Mouse (Mus musculus) bone marrow macrophage, adult 2 months (primary cell): ENCODE measurements around the gene Gm49369.

Source experiments
- CTCF ChIP-seq: IDR thresholded peaks from 2 replicates; pipeline ENCODE4 v1.5.1; 2012; ENCODE audit warnings: low read depth, mild to moderate bottlenecking, low read length, moderate library complexity
- POLR2A ChIP-seq: IDR thresholded peaks from 2 replicates; pipeline ENCODE4 v1.6.1; 2012; ENCODE audit warnings: mild to moderate bottlenecking, low read depth, low read length, borderline replicate concordance

GRCm38 (mm10) chr7:142391609-142392008 is 9.1 kb upstream of the Gm49369 start:
- TF ChIP-seq CTCF (no peak), POLR2A (no peak)
